Mouse (Mus musculus): ENCODE measurements at regions not wholly inside any gene's neighbourhood (a gene's known extent, or its start where the extent isn't known, plus 50 kb on each side); places are given as distances from the start of the nearest gene placed in this dataset.

- CTCF ChIA-PET, result no interaction called here
- POLR2A ChIA-PET, result interaction anchor here in 1 of 4 experiments (0.6 kb wide), 1 partner anchor 633 kb away, joined by 3 read pairs; no protein-coding TSS in a partner anchor
Measured at GRCm38 (mm10) chr9:46938628-46939027, 59.9 kb upstream of the Gm4791 start.

DNA sequence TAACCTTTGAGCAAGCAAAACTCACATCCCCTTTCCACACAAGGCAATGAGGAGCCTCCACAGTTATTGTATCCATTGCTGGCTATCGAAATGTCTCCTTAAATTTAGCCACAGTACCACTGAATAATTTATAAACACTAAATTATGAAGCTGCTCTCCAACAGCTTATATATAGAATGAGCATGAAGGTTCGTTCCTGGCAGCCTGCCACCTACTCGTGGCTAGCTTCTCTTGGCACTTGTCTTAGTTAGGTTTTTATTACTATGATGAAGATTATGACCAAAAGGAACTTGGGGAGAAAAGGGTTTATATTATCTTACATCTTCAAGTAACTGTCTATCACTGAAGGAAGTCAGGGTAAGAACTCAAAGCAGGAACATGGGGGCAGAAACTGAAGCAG, 72.9 kb upstream of the Gm4791 start:
- CTCF ChIA-PET, result no interaction called here
- POLR2A ChIA-PET, result no interaction called here

- POLR2A ChIA-PET, result no interaction called here
Measured at GRCm38 (mm10) chr9:46920081-46920480, 78.5 kb upstream of the Gm4791 start.

DNA sequence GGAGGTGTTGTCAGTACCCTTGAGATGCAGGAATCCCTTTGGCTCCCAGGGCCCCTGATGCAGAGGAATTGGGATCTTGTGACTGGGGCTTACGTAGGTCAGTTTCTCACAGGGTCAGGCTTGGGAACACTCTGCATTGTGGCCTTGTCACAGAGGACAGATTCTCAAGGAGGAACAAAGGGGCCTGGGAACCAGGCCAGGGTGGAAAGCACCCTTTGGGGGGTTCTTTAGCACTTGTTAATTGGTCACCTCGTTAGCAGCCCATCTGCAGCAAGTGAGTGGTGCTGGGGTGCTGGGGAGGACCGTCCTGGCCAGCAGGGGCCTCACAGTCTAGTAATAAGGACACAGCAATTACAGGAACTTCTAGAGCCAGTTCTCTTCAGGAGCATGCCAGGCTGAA, 85.3 kb upstream of the Gm4791 start:
- POLR2A ChIA-PET, result no interaction called here
- CTCF ChIA-PET, result interaction anchor here in 1 of 4 experiments (1.1 kb wide), 1 partner anchor 8 kb away, joined by 4 read pairs; no protein-coding TSS in a partner anchor

More at GRCm38 (mm10) chr9:46920081-46920480, 78.5 kb upstream of the Gm4791 start:
- CTCF ChIA-PET, result interaction anchor here in 3 of 4 experiments (0.6 to 0.7 kb wide), 5 partner anchors 80 to 814 kb away, joined by 3 to 10 read pairs (median 6); no protein-coding TSS in a partner anchor

GRCm38 (mm10) chr9:46909412-46910013, 89.0 kb upstream of the Gm4791 start:
- CTCF ChIA-PET, result interaction anchor here in 2 of 4 experiments (0.6 to 1.0 kb wide), 3 partner anchors 12 to 1770 kb away, joined by 3 to 4 read pairs (median 3); no protein-coding TSS in a partner anchor

GRCm38 (mm10) chr9:46905081-46905480, 93.5 kb upstream of the Gm4791 start:
- ChIA-PET CTCF (interaction anchor here in 2 of 4 experiments (0.5 to 1.0 kb wide), 2 partner anchors 9 to 427 kb away, joined by 4 to 5 read pairs; no protein-coding TSS in a partner anchor), POLR2A (interaction anchor here in 1 of 4 experiments (0.5 kb wide), 1 partner anchor 47 kb away, joined by 3 read pairs; no protein-coding TSS in a partner anchor)

More at GRCm38 (mm10) chr9:46909412-46910013, 89.0 kb upstream of the Gm4791 start:
- POLR2A ChIA-PET, result interaction anchor here in 1 of 4 experiments (0.9 kb wide), 1 partner anchor 95 kb away, joined by 3 read pairs; no protein-coding TSS in a partner anchor

DNA sequence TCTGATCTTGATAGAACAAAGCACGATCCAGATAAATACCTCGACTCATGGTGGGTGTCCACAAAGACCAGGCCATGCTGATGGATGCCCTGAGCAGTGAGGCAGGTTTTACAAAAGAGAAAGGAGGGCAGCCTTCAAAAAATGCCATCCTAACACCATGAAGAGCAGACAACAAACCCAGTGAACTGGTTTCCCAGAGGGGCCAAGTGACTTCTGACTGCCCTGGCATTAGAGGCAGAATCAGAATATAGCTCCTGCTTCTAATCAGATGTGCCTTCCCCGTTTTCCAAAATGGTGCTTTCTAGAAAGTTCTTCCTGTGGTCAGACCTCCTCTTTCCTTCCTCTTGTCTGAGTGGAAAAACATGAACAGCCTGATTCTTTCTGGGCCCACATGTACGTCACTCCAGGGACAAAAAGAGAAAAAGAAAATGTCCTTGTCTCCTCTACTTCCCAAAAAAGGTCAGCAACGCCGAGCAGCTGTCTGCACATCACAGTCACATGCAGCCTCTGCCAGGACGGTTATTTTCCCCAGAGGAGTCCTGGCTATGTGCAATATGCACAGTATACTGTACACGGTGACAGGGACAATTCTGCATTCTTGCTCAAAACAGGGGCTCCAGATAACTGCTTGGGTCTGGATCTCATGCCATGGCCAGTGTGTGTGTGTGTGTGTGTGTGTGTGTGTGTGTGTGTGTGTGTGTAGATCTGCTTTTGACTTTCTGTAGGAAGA, 94.9 kb upstream of the Gm4791 start:
- ChIA-PET POLR2A (no interaction called here), CTCF (interaction anchor here in 2 of 4 experiments (0.7 to 1.6 kb wide), 2 partner anchors 12 to 50 kb away, joined by 3 read pairs; no protein-coding TSS in a partner anchor)

GRCm38 (mm10) chr9:46899283-46899682, 99.3 kb upstream of the Gm4791 start:
- ChIA-PET POLR2A (no interaction called here), CTCF (no interaction called here)

DNA sequence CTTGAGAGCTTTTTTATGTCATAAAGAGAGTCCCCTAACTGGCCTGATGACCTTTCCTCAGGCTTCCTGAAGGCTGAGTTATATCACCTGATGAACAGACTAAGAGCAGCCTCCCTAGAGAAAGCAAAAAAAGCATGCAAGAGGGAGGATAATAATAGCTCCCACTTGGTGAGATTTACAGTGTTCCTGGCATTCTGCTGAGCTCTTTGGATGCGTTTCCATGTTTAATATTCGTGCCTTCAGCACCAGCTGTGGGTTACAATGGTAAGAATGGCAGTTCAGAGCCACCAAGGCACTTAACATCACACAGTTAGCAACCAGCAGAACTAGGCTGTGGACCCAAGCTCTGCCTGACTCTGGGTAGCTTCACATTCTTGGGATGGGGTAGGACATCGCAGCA, 100.4 kb upstream of the Gm4791 start:
- POLR2A ChIA-PET, result interaction anchor here in 1 of 4 experiments (0.5 to 0.6 kb wide), 2 partner anchors 279 to 568 kb away, joined by 6 to 7 read pairs; no protein-coding TSS in a partner anchor
- CTCF ChIA-PET, result interaction anchor here in 1 of 4 experiments (0.7 to 1.0 kb wide), 2 partner anchors 83 to 260 kb away, joined by 3 to 4 read pairs; no protein-coding TSS in a partner anchor

GRCm38 (mm10) chr9:46891829-46892228, 106.7 kb upstream of the Gm4791 start:
- ChIA-PET CTCF (interaction anchor here in 2 of 4 experiments (0.6 to 0.7 kb wide), 2 partner anchors 12 to 23 kb away, joined by 3 to 4 read pairs; no protein-coding TSS in a partner anchor), POLR2A (interaction anchor here in 2 of 4 experiments (0.7 to 1.2 kb wide), 4 partner anchors 46 to 1224 kb away, joined by 3 to 8 read pairs (median 4); no protein-coding TSS in a partner anchor)

DNA sequence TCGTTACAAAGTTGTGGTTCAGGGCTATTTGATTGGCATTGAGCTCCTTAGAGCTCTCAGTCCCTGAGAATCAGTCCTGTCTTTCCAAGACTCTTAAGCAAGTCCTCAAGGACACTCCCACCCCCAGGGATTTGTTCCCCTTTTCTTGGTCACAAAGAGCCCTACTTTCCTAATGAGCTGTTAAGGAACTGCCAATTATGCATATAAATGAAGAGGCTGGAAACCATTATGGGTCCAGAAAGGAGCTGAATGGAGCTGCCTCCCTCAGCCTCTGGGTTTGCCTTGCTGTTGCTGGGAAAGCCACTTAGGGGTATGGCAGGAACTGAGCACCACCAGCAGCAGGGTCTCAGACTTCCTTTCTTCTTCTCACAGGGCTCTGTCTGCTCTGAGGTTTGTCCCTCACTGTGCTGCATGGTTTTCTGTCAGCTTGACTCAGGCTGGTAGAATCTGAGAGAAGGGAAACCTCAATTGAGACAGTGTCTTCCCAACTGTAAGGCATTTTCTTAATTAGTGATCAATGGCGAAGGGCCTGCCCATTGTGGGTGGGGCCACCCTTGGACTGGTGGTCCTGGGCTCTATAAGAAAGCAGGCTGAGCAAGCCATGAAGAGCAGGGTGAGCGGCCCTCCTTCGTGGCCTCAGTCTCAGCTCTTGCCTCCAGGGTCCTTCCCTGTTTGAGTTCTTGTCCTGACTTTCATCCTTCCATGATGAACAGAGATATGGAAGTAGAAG, 108.4 kb upstream of the Gm4791 start:
- POLR2A ChIA-PET, result interaction anchor here in 1 of 4 experiments (0.9 kb wide), 1 partner anchor 22 kb away, joined by 3 read pairs; no protein-coding TSS in a partner anchor

DNA sequence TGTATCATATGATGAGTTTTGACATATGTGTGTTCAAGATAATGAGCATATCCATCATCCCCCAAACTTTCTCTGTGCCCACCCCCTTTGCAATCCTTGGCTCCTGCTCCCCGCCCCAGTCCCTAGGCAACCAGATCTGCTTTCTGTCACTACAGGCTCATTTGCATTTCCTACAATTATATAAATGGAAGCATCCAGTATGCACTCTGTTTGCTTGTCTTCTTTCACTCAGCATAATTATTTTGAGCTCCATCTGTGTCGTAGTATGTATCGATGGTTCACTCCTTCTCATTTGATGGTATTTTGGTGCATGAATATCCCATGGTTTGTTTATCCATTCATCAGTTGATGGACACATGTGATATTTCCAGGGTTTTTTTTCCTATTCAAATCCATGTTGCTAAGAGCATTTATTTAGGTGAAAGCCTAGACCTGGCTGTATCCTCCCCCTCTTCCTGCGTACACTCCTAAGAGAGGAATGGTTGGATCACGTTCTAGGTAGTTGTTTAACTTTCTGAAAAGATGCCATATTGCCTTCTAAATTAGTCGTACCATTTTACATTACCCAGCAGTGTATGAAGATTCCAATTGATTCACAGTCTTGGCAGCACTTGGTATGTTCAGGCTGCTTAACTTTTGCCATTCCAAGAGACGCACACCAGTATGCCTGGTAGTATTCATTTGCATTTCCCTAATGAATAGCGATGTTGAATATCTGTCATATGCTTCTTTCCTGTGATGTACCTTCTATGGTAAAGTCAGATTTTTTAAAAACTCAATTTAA, 127.1 kb upstream of the Gm4791 start:
- ChIA-PET CTCF (no interaction called here), POLR2A (no interaction called here)

More for the DNA sequence above, 108.4 kb upstream of the Gm4791 start:
- CTCF ChIA-PET, result interaction anchor here in 2 of 4 experiments (0.9 to 1.4 kb wide), 2 partner anchors 26 to 154 kb away, joined by 3 read pairs; no protein-coding TSS in a partner anchor

DNA sequence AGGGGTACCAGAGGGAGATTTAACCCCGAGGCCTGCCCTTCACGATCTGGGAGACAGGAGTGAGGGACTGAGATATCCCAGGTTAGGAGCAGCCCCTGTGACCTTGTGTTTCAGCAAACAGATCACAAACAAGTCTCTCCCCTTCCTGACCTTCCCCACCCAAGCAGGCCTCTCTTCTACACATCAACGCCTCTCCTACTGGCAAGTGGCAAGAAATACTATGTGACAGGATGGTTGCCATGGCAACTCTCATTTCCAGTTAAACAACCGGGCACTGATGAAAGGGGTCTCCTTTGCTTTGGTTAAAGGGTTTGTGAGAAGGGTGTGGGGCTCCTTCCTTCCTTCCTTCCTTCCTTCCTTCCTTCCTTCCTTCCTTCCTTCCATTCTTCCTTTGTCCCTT, 134.6 kb upstream of the Gm4791 start:
- ChIA-PET CTCF (no interaction called here), POLR2A (no interaction called here)

GRCm38 (mm10) chr9:46851753-46852152, 146.8 kb upstream of the Gm4791 start:
- ChIA-PET CTCF (interaction anchor here in 1 of 4 experiments (3.0 kb wide), 1 partner anchor 115 kb away, joined by 12 read pairs; no protein-coding TSS in a partner anchor), POLR2A (interaction anchor here in 3 of 4 experiments (0.5 to 1.8 kb wide), 5 partner anchors 10 to 79 kb away, joined by 4 to 10 read pairs (median 7); no protein-coding TSS in a partner anchor)

- POLR2A ChIA-PET, result interaction anchor here in 3 of 4 experiments (0.5 to 0.8 kb wide), 5 partner anchors 9 to 94 kb away, joined by 3 to 10 read pairs (median 7); no protein-coding TSS in a partner anchor
Measured at GRCm38 (mm10) chr9:46851336-46851735, 147.2 kb upstream of the Gm4791 start.

GRCm38 (mm10) chr9:46845276-46845675, 153.3 kb upstream of the Gm4791 start:
- ChIA-PET POLR2A (no interaction called here), CTCF (no interaction called here)

More at GRCm38 (mm10) chr9:46851336-46851735, 147.2 kb upstream of the Gm4791 start:
- CTCF ChIA-PET, result interaction anchor here in 1 of 4 experiments (3.0 kb wide), 1 partner anchor 115 kb away, joined by 12 read pairs; no protein-coding TSS in a partner anchor

DNA sequence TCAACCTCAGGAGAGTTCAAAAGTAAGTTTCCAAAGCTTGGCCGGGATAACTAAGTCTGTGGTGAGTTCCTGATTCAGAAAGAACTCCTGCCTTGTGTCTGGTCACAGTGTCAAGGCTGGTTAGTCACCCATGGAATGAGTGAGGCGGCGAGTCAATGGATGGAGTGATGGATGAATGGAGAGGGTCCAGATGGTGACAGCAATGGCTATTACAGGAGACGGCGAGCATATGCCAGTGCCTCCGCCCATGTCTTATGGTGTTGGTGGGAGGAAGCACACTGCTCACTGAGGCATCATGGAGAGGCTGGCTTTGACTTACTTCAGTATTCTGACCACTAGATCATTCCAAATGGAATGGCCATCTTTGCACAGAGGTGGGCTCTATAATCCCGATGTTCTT, 154.8 kb upstream of the Gm4791 start:
- CTCF ChIA-PET, result interaction anchor here in 1 of 4 experiments (0.6 kb wide), 1 partner anchor 9 kb away, joined by 3 read pairs; no protein-coding TSS in a partner anchor
- POLR2A ChIA-PET, result interaction anchor here in 1 of 4 experiments (0.6 kb wide), 1 partner anchor 524 kb away, joined by 4 read pairs; no protein-coding TSS in a partner anchor

DNA sequence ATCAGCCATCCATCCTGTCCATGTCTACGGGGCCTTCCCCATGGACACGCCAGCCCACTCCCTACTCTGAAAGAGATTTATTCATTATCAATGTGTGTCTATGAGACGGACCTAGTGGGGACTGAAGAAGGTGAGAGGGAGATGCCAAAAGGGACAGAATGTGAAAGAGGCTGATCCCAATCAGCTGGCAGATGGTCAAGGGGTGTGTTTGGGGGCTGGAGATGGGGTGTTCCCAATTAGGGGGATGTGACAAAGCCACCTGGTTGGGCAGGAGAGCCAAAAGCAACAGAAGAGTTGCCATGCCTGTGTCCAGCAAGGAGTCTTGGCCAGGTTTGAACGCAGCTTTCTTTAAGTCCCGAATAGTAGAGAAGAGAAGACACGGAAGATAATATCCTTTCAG, 157.0 kb upstream of the Gm4791 start:
- POLR2A ChIA-PET, result interaction anchor here in 1 of 4 experiments (0.8 kb wide), 1 partner anchor 10 kb away, joined by 3 read pairs; no protein-coding TSS in a partner anchor
- CTCF ChIA-PET, result no interaction called here
